Mouse (Mus musculus) bone marrow macrophage, adult 2 months (primary cell): Measurements from ENCODE around the gene Psmd3.

Experiments used
- CTCF ChIP-seq: IDR thresholded peaks from 2 replicates; pipeline ENCODE4 v1.5.1; 2012; ENCODE audit warnings: low read depth, mild to moderate bottlenecking, low read length, moderate library complexity
- POLR2A ChIP-seq: IDR thresholded peaks from 2 replicates; pipeline ENCODE4 v1.6.1; 2012; ENCODE audit warnings: mild to moderate bottlenecking, low read depth, low read length, borderline replicate concordance

DNA sequence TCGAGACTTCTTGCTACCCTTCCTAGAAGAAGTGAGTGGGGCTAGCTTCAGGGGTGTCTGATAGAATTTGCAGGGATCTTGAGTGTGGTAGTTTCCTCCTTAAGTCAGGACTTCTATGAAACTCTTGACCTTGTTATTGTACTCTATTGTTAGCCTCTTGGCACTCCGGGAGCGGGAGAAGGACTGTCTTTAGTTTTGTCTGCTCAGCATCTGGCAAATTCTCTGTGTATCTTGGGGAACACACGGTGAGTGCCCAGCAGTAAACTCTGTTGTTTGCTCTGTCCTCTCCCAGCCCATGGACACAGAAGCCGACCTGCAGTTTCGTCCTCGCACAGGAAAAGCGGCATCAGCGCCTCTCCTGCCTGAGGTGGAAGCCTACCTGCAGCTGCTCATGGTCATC is 3.3 kb downstream of the Psmd3 start:
- TF ChIP-seq CTCF (no peak), POLR2A (no peak)
